41 mouse cellular contexts compared by ENCODE assay signal in the genomic region with DNA sequence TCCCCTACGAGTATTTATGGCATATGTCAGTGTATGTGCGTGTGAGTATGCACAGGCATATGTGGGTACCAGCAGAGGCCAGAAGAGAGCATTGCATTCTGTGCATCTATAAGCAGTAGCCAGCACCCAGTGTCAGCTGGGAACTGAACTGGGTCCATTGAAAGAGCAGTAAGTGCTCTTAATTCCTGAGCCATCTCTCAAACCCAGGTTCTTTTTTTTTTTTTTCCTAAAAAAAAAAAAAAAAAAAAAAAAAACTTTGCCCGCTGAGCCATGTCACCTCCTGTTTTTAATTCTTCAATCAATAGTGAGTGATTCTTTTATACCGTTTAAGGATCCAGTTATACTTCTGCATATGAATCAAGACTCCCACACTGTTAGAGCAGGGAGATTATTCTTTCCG. TPM values are rescaled to one million over a fixed set of nuclear protein-coding genes. Genes with fewer than 3 reads are reported as not detected.
"Had no signal": no experiment of that assay in that cellular context is flagged by ENCODE, and none has a peak within 500 bp of the region (broad histone marks: within the 10 kb centered on the region; RNA-seq: fewer than 3 reads in every experiment).

No protein-coding gene starts in this region.

- H3K4me2 ChIP-seq: heart, embryonic 11.5 days; heart, embryonic 13.5 days; heart, embryonic 15.5 days; hindbrain, embryonic 13.5 days; hindbrain, embryonic 15.5 days; kidney, embryonic 15.5 days; limb, embryonic 13.5 days; limb, embryonic 15.5 days; liver, embryonic 11.5 days; liver, embryonic 15.5 days had no signal

- H3K27me3 ChIP-seq: heart, embryonic 13.5 days; heart, embryonic 15.5 days; hindbrain, embryonic 13.5 days; hindbrain, embryonic 15.5 days; kidney, embryonic 15.5 days; limb, embryonic 13.5 days; limb, embryonic 15.5 days had no signal

- DNase-seq: gastrocnemius, postnatal 14 days; gastrocnemius, postnatal 36 days; heart, adult 11 months; heart, adult 2 months; heart, postnatal 14 days; heart, postnatal 36 days; kidney, adult 11 months; kidney, adult 2 months; kidney, adult 9 months; kidney, postnatal 14 days; kidney, postnatal 36 days; layer of hippocampus, adult 9-11 months; layer of hippocampus, postnatal 36 days; left cerebral cortex, postnatal 4 days had no signal

- H3K4me1 ChIP-seq: heart, embryonic 13.5 days; heart, embryonic 15.5 days; hindbrain, embryonic 13.5 days; hindbrain, embryonic 15.5 days; kidney, embryonic 15.5 days; limb, embryonic 13.5 days; limb, embryonic 15.5 days had no signal

- H3K9ac ChIP-seq: heart, embryonic 13.5 days; heart, embryonic 15.5 days; hindbrain, embryonic 13.5 days; hindbrain, embryonic 15.5 days; kidney, embryonic 15.5 days; limb, embryonic 13.5 days; limb, embryonic 15.5 days; liver, embryonic 15.5 days had no signal

- H3K27ac ChIP-seq: heart, adult 2 months; heart, embryonic 13.5 days; heart, embryonic 15.5 days; hindbrain, embryonic 13.5 days; hindbrain, embryonic 15.5 days; hindbrain, postnatal 0 days; kidney, embryonic 15.5 days; kidney, postnatal 0 days; limb, embryonic 13.5 days; limb, embryonic 15.5 days; liver, embryonic 15.5 days had no signal

- H3K36me3 ChIP-seq: heart, embryonic 13.5 days; heart, embryonic 15.5 days; hindbrain, embryonic 13.5 days; hindbrain, embryonic 15.5 days; kidney, embryonic 15.5 days; limb, embryonic 13.5 days; limb, embryonic 15.5 days; liver, embryonic 15.5 days had no signal

- ATAC-seq: hindbrain, postnatal 0 days had no signal

- H3K9me3 ChIP-seq: heart, embryonic 13.5 days; heart, embryonic 15.5 days; hindbrain, embryonic 13.5 days; hindbrain, embryonic 15.5 days; kidney, embryonic 15.5 days; limb, embryonic 13.5 days; limb, embryonic 15.5 days; liver, embryonic 15.5 days had no signal

- H3K4me3 ChIP-seq: heart, adult 2 months; heart, embryonic 13.5 days; heart, embryonic 15.5 days; hindbrain, embryonic 13.5 days; hindbrain, embryonic 15.5 days; kidney, embryonic 15.5 days; limb, embryonic 13.5 days; limb, embryonic 15.5 days; liver, embryonic 15.5 days had no signal

RNA-seq across cellular contexts. Expression of gene Hormad1, which starts 26.1 kb away (rescaled TPM):
- total RNA-seq: gastrocnemius, adult 18-20 months; gastrocnemius, adult 8-10 months; gastrocnemius, postnatal 14 days; gastrocnemius, postnatal 36 days; heart, adult 2 months; heart, postnatal 14 days; heart, postnatal 36 days; hematopoietic stem cell, adult 5-6 weeks; hindbrain, postnatal 0 days; layer of hippocampus, adult 18-20 months; layer of hippocampus, adult 8-10 months; layer of hippocampus, postnatal 14 days; layer of hippocampus, postnatal 36 days; left cerebral cortex, adult 18-20 months; left cerebral cortex, adult 8-10 months; left cerebral cortex, postnatal 10 days; left cerebral cortex, postnatal 25 days; left cerebral cortex, postnatal 4 days had no signal
- polyA plus RNA-seq: gonadal fat pad, adult 2 months; heart, adult 2 months; heart, embryonic 11.5 days; heart, embryonic 13.5 days; heart, embryonic 15.5 days; heart, postnatal 0 days; hindbrain, embryonic 11.5 days; hindbrain, embryonic 13.5 days; hindbrain, embryonic 15.5 days; hindbrain, postnatal 0 days; kidney, adult 2 months; kidney, embryonic 15.5 days; kidney, postnatal 0 days; large intestine, adult 2 months; limb, embryonic 11.5 days; limb, embryonic 13.5 days; limb, embryonic 15.5 days; liver, embryonic 15.5 days had no signal

RNA-seq across cellular contexts. Expression of gene Ctsk, which starts 34.3 kb away (rescaled TPM):
- total RNA-seq: hematopoietic stem cell, adult 5-6 weeks had no signal
